Mouse (Mus musculus): ENCODE data around the gene Pear1.
"Not testable (repeated sequence)": the region's sequence is repeated elsewhere in the genome, so short reads cannot be mapped to it uniquely, and the experiment has no call there.

DNA sequence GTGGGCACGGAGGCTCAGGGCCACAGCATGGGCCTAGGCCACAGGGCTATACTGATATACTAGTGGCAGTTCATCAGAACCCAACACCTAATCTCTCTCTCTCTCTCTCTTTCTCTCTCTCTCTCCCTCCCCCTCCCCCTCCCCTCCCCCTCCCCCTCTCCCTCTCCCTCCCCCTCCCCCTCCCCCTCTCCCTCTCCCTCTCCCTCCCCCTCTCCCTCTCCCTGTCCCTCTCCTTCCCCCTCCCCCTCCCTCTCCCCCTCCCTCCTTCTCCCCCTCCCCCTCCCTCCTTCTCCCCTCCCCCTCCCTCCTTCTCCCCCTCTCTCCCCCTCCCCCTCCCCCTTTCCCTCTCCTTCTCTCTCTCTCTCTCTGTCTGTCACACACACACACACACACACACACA is at the start of gene Pear1:
- TF ChIP-seq POLR2A (IDR thresholded peaks at IDR 0.05; ENCODE audit: control insufficient read depth, extremely low read depth, insufficient read depth, low read length, poor library complexity); CTCF (IDR thresholded peaks at IDR 0.05; ENCODE audit: borderline replicate concordance, control insufficient read depth, extremely low read depth, insufficient read depth, low read length, poor library complexity): not testable (repeated sequence)

Measured in thymus, adult 2 months (tissue).